Mouse (Mus musculus): ENCODE data around the gene Arl1.
"Not testable (repeated sequence)": the region's sequence is repeated elsewhere in the genome, so short reads cannot be mapped to it uniquely, and the experiment has no call there.

Gene Arl1

GRCm38 (mm10) chr10:88730571-88731495, at the start of gene Arl1:
Gene Arl1 (plus strand): TSS chr10:88730858.
- peak; percentile 85 to 88 for DNase-seq (ENCODE audit: low spot score in 2 of 2)

GRCm38 (mm10) chr10:88682904-88683563, 47.6 kb upstream of the Arl1 start:
- DNase-seq (ENCODE audit: low spot score in 2 of 2): peak in 1 of 2 experiments; percentile 6

- no peak for DNase-seq (ENCODE audit: low spot score in 2 of 2)
These were observed 45.7 kb upstream of the Arl1 start, which contains the start of gene Spic for GRCm38 (mm10) chr10:88684925-88685324. Gene Spic (minus strand): TSS chr10:88685015.

GRCm38 (mm10) chr10:88700938-88701337, 29.7 kb upstream of the Arl1 start:
- no peak for DNase-seq (ENCODE audit: low spot score in 2 of 2)

- DNase-seq (ENCODE audit: low spot score in 2 of 2): no peak
These were observed 21.8 kb upstream of the Arl1 start for GRCm38 (mm10) chr10:88708671-88709523.

GRCm38 (mm10) chr10:88712359-88712758, 18.3 kb upstream of the Arl1 start:
- DNase-seq (ENCODE audit: low spot score in 2 of 2): no peak

GRCm38 (mm10) chr10:88714744-88715143, 15.9 kb upstream of the Arl1 start:
- no peak for DNase-seq (ENCODE audit: low spot score in 2 of 2)

- no peak for DNase-seq (ENCODE audit: low spot score in 2 of 2)
These were observed 15.0 kb upstream of the Arl1 start for GRCm38 (mm10) chr10:88715621-88716020.

GRCm38 (mm10) chr10:88716986-88717755, 13.5 kb upstream of the Arl1 start:
- DNase-seq (ENCODE audit: low spot score in 2 of 2): no peak

GRCm38 (mm10) chr10:88717756-88718025, 13.0 kb upstream of the Arl1 start:
- no peak for DNase-seq (ENCODE audit: low spot score in 2 of 2)

- no peak for DNase-seq (ENCODE audit: low spot score in 2 of 2)
These were observed 11.0 kb upstream of the Arl1 start for GRCm38 (mm10) chr10:88719618-88720017.

- peak; percentile 4 to 27 for DNase-seq (ENCODE audit: low spot score in 2 of 2)
These were observed 5.3 kb upstream of the Arl1 start for GRCm38 (mm10) chr10:88725343-88725742.

- peak; percentile 14 to 27 for DNase-seq (ENCODE audit: low spot score in 2 of 2)
These were observed 3.5 kb upstream of the Arl1 start for GRCm38 (mm10) chr10:88727128-88727527.

- DNase-seq (ENCODE audit: low spot score in 2 of 2): no peak
These were observed 2.5 kb upstream of the Arl1 start for GRCm38 (mm10) chr10:88728166-88728565.

GRCm38 (mm10) chr10:88731496-88732308, 1.0 kb downstream of the Arl1 start:
- no peak for DNase-seq (ENCODE audit: low spot score in 2 of 2)

- DNase-seq (ENCODE audit: low spot score in 2 of 2): no peak
These were observed 1.6 kb downstream of the Arl1 start for GRCm38 (mm10) chr10:88732309-88732622.

- DNase-seq (ENCODE audit: low spot score in 2 of 2): not testable (repeated sequence)
These were observed 8.4 kb downstream of the Arl1 start for GRCm38 (mm10) chr10:88739074-88739473.

GRCm38 (mm10) chr10:88739818-88740217, 9.2 kb downstream of the Arl1 start:
- no peak for DNase-seq (ENCODE audit: low spot score in 2 of 2)

GRCm38 (mm10) chr10:88740781-88741180, 10.1 kb downstream of the Arl1 start:
- DNase-seq (ENCODE audit: low spot score in 2 of 2): no peak

GRCm38 (mm10) chr10:88741426-88741825, 10.8 kb downstream of the Arl1 start:
- DNase-seq (ENCODE audit: low spot score in 2 of 2): no peak

Measured in natural killer cell, adult 2 months (primary cell).